Mouse (Mus musculus) thymus, postnatal 4 days (tissue): ENCODE measurements around the gene Cdc45.
"Not testable (repeated sequence)": the region's sequence is repeated elsewhere in the genome, so short reads cannot be mapped to it uniquely, and the experiment has no call there.

Source experiments
- DNase-seq: peaks from one replicate; pipeline ENCODE4 v3.0.0; 2021

Gene Cdc45

DNA sequence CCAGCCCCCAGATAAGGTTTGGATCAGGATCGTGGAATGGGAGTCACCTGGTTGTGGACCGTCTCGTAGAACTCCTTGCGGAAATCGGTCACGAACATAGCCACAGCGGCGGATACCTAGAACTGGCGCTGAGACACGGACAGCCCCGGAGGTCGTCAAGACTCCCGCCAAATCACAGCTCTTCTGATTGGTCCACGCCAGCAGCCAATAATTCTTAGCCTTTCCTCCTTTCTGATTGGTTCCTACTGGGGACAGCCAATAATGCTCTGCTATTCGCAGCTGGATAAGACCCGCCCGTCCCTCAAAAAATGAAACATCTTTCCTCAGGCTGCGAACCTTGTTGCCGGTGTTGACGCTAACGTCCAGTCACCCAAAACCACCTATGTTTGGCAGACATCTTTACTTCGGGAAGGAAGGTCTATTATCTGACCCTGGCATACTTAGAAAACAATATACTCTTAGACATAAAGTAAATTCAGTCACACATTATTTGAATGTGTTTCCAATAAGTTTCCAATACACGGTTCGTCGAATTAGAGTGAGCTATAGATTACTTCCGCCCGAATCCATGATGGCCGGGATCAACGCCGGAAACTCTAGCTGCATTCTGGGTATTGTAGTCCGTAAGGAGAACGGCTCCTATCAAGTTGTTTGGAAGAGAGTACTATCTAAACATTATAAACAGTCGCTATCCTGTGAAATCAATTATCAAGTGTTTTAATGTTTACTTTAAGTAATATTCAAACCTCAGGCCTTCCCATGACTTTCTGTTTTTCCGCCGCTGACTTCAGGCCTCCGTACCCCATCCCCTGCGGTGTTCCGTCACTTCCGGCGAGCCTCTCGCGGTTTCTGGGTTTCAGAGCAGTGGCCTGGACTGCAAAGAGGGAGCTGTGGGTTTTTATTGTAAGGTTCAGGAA, at the start of gene Cdc45, which contains the start of gene Ufd1:
Cdc45 (minus strand) TSS at position 520 of the 917 bp plus-strand sequence.
Ufd1 (plus strand) TSS at position 312 of the 917 bp plus-strand sequence.
- peak; percentile 88 for DNase-seq

DNA sequence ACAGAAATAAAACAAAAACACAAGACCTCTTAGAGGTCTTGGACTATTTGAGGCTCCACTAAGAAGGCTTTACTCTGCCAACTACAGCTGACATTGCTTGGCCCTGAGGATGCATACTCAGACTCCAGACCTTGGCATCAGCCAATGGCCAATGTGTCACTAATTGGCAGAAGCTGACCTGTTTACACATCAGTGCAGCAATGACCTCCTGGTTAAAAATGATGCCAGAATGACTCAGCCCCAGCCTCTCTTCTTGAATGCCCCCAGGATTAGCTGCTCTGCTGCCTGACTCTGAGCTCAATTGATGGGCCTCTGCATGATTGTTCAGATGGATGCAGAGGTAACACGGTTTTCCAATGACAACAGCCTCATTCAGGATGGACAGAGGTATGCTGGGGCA, 48.4 kb upstream of the Cdc45 start:
- DNase-seq: no peak

DNA sequence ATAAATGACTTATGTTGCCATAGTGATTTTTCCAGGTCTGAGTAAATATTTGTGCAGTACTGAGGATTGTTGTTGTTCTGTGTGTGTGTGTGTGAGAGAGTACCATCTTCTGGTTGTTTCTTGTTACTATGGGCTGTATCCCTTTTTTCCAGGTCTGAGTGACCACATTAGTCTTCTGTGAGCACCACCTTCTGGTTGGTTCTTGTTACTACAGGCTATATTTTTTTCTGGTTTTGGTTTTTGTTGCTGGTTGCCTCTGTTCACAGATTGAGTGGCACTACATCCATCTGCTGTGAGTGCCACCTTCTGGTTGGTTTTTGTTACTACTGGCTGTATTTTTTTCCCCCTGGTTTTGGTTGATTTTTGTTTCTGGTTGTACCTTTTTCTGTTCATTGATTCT, 46.8 kb upstream of the Cdc45 start:
- DNase-seq: peak; percentile 16

DNA sequence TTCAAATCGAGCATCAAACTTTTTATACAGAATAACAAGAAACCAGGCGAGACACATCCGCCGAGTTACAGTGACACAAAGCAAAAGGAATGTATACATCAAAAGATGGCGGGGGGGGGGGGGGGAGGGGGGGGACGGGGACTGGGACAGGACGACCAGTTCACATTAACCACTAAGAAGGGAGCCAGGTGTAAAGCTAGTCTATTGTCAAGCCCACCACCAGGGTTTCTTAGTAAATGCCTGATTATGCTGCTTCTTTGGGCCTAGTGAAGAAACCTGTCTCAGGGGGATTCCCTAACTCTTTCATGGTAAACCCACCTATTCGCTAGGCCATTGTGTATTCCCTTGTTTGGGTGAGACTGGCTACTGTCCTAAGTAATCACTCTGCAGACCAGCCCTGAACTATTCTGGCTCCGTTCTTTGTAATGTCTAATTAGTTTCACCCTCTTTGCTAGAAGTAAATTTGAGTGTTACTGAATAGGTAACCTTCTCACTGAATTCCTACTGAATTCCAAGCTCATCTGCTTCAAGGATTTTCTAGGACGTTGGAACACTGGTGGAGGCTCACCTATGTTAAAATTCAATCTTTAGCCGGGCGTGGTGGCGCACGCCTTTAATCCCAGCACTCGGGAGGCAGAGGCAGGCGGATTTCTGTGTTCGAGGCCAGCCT, 37.9 kb upstream of the Cdc45 start:
- not testable (repeated sequence) for DNase-seq

DNA sequence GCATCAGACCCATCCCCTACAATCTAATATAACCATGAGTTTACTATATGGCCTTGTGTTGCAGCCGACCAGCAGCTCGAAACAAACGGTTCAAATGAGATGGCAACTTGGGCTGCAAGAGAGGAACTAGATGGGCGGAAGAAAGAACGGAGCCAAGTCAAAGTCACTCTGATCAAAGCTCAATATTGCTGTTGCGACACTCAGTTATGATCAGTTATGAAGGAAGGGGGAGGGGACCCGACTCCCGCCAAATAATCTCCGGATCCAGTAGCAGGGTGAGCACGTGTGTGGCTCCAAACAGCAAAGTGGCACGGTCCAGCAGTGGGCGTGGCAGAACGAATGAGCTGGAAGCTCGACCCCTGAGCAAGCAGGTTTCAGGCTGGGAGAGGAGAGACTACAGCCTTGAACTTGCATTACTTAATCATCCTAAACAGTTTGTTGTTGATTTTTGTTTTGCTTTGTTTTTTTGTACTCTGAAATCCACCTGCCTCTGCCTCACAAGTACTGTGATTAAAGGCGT, 34.6 kb upstream of the Cdc45 start:
- no peak for DNase-seq

DNA sequence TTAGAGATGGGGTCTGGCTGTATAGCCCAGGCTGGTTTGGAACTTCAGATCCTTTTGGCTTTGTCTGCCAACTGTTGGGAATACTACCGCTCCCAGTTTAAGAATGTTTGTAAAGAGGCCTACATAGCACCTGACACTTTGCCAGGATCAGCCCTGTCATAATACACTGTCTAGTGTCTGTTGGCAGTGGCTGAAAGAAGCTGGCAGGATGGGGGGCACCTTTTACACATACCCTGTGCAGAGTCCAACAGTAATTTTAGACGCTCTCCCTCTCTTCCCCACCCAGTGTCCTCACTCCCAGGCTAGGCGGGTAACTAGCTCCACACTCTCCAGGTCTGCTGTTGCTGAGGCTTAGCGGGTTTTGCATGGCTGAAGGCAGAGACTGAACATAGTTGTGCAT, 26.6 kb upstream of the Cdc45 start:
- no peak for DNase-seq

DNA sequence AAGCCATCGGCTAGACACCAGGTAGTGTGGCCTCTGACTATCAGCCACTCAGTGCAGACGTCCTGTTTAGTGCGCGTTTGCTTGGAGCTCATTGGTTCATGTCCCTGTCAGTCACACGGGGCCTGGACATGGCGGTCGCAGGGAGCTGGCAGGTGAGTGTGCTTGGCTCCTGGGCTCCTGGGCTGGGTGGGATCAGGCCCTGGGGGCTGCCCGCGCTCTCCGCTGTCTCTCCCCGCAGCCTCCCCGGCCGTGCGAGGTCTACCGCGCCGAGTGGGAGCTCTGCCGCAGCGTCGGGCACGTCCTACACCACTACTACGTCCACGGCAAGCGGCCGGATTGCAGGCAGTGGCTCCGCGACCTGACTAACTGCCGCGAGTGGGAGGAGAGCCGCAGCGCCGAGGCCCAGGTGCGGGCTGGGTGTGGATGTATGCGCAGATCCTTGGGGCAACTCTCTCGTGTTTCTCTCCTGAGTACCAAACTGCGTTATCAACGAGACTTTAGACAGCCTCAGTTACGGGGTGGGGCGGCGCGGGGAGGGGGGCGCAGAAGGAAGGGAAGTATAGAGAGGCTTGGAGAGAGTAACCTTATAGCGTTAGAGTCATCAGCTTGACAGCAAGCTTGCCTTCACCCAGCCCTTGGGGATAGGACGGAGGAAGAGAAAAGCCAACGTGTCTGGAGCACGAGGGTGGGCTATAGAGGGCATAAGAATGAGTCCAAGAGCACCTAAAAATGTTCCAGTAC, 24.9 kb upstream of the Cdc45 start, which contains the start of the genes 2510002D24Rik and Gm28539:
2510002D24Rik (plus strand) TSS at position 111 of the 741 bp plus-strand sequence.
Gm28539 (plus strand) TSS at position 117 of the 741 bp plus-strand sequence.
- DNase-seq: peak; percentile 96

DNA sequence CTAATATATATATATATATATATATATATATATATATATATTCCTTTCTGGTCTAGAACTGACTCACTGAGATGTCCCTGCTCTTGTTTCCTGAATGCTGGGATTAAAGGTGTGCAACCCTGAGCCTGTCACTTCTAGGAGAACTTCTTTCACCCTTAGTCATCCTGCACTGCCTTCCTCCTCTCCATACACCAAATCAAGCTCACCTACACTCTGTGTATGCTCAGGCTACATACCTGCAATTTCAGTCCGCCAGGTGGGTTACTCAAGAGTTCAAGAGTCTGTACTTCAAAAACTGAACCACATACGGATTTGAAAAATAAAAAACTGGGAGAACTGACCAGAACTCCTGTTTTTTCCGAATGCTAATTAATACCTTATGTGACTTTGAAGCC, 24.3 kb upstream of the Cdc45 start:
- DNase-seq: no peak

DNA sequence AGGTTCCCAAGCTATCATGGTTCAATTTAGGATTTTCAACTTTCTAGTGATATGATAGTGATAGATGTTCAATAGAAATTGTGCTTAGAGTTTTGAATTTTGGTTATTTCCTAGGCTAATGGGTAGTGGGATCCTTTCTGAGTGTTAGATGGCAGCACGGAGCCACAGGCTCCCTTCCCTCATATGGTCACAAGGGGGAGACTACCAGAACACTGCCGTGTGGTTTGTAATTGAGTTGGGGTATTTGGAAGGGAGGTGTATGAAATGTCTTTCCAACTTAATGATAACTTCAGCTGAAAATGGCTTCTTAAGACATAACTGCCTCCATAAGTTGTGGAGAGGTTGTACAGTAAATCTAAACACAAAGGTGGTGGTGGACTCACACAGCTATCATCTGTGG, 21.7 kb upstream of the Cdc45 start:
- no peak for DNase-seq

DNA sequence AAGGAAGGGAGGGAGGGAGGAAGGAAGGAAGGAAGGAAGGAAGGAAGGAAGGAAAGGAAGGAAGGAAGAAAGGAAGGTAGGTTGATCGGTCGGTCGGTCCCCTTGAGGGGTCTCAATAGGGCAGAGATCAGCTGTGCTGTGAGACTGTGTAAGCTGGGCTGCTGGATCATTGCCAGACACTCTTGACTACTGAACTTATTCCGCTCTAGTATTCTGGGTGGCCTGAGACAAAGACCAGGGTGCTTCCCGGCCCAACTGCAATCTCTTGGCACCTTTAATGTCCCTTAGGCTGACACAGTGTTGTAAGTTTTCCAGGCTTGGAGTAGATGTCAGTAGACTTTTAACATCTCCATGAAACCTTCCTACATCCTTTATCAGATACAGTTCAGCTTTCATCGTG, 17.3 kb upstream of the Cdc45 start:
- DNase-seq: no peak

DNA sequence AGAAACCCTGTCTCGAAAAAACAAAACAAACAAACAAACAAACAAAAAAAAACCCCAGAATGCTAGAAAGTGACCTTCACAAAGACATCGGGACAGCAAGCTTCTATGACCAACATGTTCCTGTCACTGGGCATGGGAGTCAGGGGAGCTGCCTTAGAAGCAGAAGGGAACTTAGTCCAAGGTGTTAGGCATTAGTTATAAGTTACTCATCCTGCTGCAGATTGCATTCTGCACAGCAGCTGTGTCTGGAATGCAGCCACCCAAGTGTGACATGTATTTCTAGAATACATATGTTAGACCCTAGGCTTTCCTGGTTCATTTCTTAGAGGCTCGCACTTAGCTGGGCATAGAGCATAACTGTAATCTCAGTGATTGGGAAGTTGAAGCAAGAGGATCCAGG, 16.8 kb upstream of the Cdc45 start:
- no peak for DNase-seq

DNA sequence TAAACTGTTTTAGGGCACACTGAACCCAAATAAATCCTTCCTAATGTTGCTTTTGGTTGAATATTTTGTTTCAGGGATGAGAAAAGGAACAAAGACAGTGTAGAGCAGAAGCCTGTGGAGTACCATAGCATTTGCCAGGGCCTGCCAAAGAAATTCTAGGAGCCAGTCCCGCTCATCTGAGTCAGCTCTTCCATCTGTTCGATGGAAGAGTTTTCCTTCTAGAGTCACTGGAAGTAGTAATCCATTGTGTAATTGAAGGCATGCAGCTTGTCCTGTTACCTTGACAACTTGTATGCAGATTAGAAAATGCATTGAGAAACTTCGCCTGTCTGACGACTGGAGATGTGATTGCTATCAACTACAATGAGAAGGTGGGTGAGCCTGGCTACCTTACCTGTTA, 11.1 kb upstream of the Cdc45 start:
- no peak for DNase-seq

DNA sequence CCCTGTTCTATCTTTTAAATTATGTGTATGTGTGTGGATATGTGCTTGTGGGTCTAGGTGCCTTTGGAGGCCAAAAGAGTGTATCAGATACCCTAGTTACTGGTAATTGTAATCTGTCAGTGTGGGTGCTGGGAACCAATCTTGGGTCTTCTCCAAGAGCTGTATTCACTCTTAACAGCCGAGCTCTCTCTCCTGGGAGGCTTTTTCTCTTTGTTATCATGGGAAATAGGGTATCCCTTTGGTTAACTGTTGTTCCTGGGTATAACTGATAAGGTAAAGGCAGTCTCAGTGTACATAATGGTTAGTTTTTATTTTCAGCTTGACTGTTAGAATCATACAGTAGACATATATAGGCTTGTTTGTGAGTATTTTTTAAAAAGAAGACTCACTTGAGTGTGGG, 10.6 kb upstream of the Cdc45 start:
- no peak for DNase-seq

DNA sequence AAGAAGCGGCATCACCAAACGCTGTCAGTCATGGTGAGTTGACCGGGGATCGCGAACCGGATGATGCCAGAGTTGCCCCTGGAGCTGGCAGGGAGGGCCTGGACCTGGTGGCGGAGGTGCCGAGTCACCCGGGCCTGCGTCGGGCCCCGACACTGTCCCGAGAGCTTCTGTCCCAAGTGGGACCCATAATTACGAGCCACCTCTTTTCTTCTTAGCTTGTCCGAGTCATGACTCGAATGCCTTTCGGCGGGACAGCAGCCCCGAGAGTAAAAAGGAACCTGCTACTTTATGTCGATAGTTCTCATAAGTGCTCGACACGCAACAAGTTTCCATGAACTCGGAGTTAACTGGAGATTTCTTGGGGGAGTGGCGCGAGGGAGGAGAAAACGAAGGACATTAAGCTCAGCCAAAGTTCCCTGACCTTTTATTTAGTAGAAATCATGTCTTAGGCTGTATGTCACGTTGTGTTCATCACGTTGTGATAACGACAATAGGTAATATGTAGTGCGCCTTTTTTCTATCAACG, 661 bp upstream of the Cdc45 start:
- no peak for DNase-seq

DNA sequence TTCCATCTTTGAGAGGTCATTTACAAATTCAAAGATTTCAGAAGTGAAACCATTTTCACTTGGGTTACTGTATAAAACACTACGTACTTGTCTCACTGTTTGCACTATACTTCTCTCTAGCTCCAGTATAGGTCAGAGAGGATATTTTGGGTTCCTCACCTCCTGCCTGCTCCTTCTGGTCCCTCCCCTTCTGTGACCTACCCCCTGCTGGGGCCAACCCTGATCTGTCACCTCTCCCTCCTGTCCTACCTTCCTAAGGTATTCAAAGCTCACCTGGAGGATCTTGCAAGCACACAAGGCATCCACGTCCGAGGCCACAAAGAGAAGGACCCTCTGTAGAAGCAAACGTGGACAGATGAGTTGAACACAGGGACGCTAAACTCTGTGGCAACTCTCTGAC, 755 bp downstream of the Cdc45 start:
- no peak for DNase-seq

DNA sequence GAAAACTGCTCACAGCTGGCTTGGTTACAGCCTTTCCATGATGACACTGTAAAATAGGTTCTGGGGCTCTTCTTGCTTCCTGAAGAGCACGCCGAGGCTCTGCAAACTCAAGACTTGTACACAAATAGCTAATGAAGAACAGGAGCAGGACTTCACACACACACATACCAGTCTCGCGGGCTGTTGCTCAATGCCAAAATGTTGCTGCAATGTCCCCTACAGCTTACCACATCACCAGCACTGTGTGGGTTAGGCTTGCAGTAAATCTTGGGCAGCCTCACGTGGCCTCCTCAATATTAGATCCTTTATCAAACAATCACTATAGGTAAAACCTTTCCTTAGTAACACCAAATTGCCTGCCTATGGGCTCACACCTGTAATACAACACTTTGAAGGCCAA, 2.8 kb downstream of the Cdc45 start:
- DNase-seq: no peak

DNA sequence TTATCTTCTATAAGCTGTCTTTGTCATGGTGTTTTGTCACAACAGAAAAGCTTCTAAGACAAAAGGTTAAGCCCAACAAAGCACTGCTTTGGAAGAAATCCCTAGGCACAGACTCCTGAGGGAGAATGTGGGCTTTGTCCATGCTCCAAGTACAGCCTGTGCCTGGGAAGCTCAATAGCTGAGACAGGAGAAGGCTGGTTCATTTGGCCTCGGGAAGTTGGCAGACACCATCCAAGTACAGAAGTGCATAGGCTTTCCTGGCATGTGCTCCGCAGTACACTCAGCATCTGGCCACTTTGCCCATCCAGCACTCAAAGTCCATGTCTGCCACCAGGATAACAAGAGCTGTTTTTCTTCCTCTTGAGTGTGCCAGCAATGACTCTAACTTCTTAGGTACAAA, 6.0 kb downstream of the Cdc45 start:
- DNase-seq: no peak

DNA sequence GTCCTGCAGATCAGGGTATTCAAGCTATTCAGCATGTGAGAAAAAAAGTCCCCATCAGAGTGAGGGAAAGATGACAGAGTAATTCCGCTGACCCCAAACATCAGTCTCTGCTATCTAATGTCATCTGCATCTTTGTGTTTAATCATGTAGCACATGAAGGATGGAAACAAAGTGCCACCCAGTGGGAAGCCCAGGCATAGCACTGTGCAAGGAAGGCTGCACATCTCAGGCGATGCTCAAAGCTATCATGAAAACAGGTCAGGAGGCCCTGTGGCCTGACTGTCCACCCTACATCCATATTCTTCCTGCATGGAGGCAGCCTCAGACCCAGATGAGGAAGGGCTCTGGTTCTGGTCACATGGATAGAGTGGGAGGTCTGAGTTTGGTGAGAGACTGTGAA, 12.9 kb downstream of the Cdc45 start:
- DNase-seq: peak; percentile 65

DNA sequence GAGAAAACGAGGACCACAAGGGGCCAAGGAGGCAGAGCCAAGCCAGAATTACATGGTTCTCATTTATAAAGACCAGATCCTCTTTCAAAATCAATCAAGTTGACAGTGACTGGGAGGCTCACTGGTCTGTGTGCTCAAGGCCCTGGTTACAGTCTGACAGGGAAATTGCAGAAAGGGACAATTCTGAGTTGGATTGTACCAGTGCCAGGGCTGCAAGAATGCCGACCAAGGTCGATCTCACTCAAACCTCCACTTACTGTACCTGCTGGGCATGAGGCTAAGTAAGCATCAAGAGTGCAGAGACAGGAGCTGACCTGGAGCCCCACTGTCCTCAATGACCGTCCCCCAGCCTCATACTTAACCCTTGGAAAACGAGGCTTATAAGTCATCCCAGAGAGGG, 13.6 kb downstream of the Cdc45 start:
- DNase-seq: no peak

DNA sequence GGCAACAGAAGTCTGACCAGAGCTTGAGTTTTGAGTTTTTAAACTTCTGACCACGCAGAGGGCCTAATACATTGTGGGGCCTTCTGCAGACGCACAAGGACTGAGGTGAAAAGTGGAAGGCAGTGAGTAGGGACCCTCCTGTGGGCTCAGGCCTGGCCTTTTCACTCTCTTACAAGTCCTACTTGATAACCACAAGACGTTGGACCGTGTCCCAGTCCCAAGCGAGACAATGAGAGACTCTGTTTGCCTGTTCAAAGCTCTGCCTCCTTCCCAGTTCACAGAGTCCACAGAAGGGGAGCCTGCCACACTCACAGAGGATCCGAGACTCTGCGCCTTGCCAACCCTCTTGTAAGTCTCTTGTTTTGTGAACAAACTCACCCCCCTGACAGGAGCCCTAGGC, 15.1 kb downstream of the Cdc45 start:
- no peak for DNase-seq

DNA sequence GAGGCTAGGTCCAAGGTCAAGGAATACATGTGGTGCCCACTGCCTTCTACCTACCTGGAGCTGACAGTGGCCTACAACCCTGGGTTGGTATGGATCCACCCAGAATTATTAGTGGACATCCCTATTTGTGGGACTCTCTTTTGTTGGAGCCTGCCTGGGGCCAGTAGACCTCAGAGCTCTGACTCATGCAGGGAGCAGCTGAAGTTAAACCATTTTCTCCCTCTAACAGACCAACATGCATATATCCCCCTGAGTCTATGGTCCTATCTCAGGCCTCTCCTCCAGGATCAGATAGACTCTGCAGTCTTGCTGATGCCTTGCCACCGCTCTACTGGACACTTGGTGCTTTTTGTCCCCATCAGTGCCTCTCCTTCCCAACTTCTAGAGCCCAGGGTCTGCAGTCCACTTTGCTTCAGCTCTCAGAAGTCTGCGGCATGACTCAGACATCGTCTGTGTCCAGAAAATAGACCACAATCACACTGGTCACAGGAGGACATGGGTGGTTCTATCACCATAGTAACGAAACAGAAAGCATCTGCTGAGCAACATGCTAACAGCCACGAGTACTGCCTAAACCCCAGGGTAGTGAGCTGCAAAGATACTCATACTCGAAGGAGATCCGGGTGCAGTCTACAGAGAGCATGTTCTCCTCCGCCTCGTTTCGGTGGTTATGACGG, 16.4 kb downstream of the Cdc45 start:
- DNase-seq: no peak
